Mouse (Mus musculus) embryo, embryonic 9.5 days (tissue): ENCODE results near the gene Eif3k.
A peak's percentile ranks its signal among the peaks of the same experiment; 100 is the strongest.

Experiments used
- DNase-seq: peaks from one replicate; pipeline ENCODE4 v3.0.0-alpha.2; 2017; ENCODE audit errors: extremely low spot score

Gene Eif3k

GRCm38 (mm10) chr7:28938654-28939053 lies 43.0 kb downstream of the Eif3k start:
- DNase-seq, result no peak

GRCm38 (mm10) chr7:28936787-28937186 lies 44.9 kb downstream of the Eif3k start:
- DNase-seq, result no peak

GRCm38 (mm10) chr7:28933825-28934224 lies 47.8 kb downstream of the Eif3k start:
- no peak for DNase-seq

GRCm38 (mm10) chr7:28932421-28933041 lies 49.1 kb downstream of the Eif3k start:
- DNase-seq, result no peak

GRCm38 (mm10) chr7:28931695-28932039 lies 50.0 kb downstream of the Eif3k start:
- DNase-seq, result no peak

- DNase-seq, result no peak
These were observed 50.5 kb downstream of the Eif3k start for GRCm38 (mm10) chr7:28931032-28931694.

- DNase-seq, result no peak
These were observed 51.2 kb downstream of the Eif3k start for GRCm38 (mm10) chr7:28930320-28931031.

GRCm38 (mm10) chr7:28929381-28929780 lies 52.3 kb downstream of the Eif3k start:
- no peak for DNase-seq

- no peak for DNase-seq
These were observed 55.5 kb downstream of the Eif3k start for GRCm38 (mm10) chr7:28926172-28926571.

- peak; percentile 41 for DNase-seq
These were observed 56.3 kb downstream of the Eif3k start for GRCm38 (mm10) chr7:28925317-28925716.

GRCm38 (mm10) chr7:28924802-28925201 lies 56.9 kb downstream of the Eif3k start:
- DNase-seq, result no peak

GRCm38 (mm10) chr7:28923865-28924291 lies 57.8 kb downstream of the Eif3k start:
- peak; percentile 42 for DNase-seq

GRCm38 (mm10) chr7:28922606-28923005 lies 59.1 kb downstream of the Eif3k start:
- DNase-seq, result no peak

- no peak for DNase-seq
These were observed 59.8 kb downstream of the Eif3k start for GRCm38 (mm10) chr7:28921722-28922465.
